Mouse (Mus musculus): ENCODE measurements around the gene Sytl3. TPM values are rescaled to one million over a fixed set of nuclear protein-coding genes. Genes with fewer than 3 reads are reported as not detected.

Gene Sytl3
- polyA plus RNA-seq, 1 experiment from 2014 or later = 0.07 TPM

DNA sequence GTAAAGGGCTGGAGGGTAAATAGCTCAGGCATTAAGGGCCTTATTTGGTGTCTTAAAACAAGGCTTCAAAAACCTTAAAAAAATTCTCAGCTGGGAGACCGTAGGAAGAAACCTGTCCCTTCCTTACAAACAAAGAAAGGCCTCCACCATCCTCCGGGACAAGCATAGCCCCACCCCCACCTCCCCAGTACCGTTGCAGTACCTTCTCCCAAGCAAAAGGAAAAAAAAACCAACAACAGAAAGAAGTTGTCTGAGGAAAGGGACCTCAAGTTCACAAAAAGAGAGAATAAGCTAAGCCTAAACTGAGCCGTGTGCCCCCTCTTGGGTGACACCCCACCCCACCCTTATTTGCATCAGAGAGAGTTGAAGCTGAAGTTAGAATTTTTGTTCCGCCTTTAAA, 117.7 kb downstream of the Sytl3 start:
- H3K36me3 ChIP-seq = no peaks in the 10 kb centered on the region
- 30% methylated on average over 5 of the region's 5 CpGs for WGBS
- H3K27me3 ChIP-seq (ENCODE audit: low read depth, poor library complexity, severe bottlenecking) = peaks cover 26% of the 10 kb centered on the region
- peaks cover 67% of the 10 kb centered on the region for H3K4me1 ChIP-seq
- H3K4me3 ChIP-seq = no peak overlapping the region
- DNase-seq (ENCODE audit: low spot score) = no peak
- H3K27ac ChIP-seq (replicated peaks) = peak overlapping the region; percentile 57; the same call in 1 of the 2 replicates
- no peaks in the 10 kb centered on the region for H3K9me3 ChIP-seq (replicated peaks)

DNA sequence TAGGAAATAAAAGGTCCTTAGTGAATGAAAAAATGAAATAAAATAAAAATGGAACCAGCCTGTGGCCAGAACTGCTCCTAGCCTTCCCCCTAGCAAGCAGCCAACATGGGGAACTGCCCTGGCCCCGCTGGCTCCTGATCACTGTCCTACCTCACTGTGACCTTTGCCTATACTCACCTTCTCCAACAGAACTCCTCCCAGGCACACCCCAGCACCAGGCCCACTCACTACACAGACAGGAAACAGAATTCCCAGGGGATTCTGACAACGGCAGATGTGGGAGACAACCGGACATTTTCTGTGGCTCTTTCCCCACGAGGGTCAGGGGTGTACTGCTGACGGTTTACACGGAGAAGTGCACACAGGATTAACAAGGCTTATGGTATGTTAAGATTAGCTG, 118.2 kb downstream of the Sytl3 start:
- H3K27ac ChIP-seq (replicated peaks) = peak overlapping the region; percentile 57; the same call in 1 of the 2 replicates

DNA sequence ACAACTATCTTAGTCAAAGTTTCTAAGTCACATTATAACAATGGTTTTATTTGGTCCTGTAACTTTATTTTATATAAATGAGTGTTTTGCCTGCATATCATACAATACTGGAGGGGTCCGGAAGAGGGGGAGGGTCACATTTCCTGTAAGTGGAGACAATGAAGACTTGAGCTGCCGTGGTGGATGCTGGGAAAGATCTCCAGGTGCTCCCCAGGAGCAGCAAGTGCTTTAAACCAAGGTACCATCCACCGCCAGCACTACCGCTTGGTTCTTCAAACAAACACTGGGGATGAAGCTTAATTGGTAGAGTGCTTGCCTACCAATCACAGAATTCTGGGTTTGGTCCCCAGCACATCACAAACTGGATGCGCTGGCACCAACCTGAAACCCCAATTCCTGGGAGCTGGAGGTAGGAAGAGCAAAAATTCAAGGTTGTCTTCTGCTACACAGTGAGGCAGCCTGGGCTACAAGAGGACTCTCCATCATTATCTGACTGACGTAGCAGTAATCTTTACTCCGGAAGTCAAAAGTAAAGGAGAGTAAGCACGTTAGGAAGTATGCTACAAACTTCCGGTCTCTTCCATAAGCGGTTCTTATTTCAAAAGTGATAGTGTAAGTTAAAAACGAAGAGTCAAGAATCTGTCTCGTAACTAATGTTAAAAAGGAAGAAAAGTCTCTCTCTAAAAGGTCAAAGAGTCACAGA, 118.9 kb downstream of the Sytl3 start:
- H3K36me3 ChIP-seq = no peaks in the 10 kb centered on the region
- H3K4me1 ChIP-seq = peaks cover 73% of the 10 kb centered on the region
- WGBS = 72% methylated on average over 12 of the region's 12 CpGs
- H3K27ac ChIP-seq (replicated peaks) = no peak overlapping the region
- no peak for DNase-seq (ENCODE audit: low spot score)
- no peaks in the 10 kb centered on the region for H3K9me3 ChIP-seq (replicated peaks)
- peak overlapping the region; percentile 58; the same call in 1 of the 2 replicates for H3K4me3 ChIP-seq
- peaks cover 36% of the 10 kb centered on the region for H3K27me3 ChIP-seq (ENCODE audit: low read depth, poor library complexity, severe bottlenecking)

More for the DNA sequence above, 118.2 kb downstream of the Sytl3 start:
- no peaks in the 10 kb centered on the region for H3K36me3 ChIP-seq
- H3K4me1 ChIP-seq = peaks cover 68% of the 10 kb centered on the region
- no peak for DNase-seq (ENCODE audit: low spot score)
- no peak overlapping the region for H3K4me3 ChIP-seq
- no peaks in the 10 kb centered on the region for H3K9me3 ChIP-seq (replicated peaks)
- H3K27me3 ChIP-seq (ENCODE audit: low read depth, poor library complexity, severe bottlenecking) = peaks cover 31% of the 10 kb centered on the region
- WGBS = 78% methylated on average over 6 of the region's 6 CpGs

DNA sequence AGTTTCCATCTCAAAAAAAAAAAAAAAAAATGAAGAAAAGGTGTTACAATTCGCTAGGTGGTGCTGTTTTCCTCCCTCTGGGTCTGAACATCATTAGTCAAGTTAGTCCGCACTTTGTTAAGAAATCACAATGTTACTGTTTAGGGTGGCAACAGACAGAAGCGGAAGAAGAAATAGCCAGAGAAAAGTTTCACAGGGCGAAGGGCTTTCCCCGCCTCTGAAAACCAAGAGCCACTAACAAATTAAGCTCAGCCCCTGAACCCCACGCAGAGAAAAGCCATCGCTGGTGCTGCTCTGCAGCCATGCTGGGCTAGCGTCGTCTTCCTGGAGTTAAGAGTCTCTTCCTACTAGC, 119.4 kb downstream of the Sytl3 start:
- H3K4me1 ChIP-seq = peaks cover 78% of the 10 kb centered on the region
- no peaks in the 10 kb centered on the region for H3K9me3 ChIP-seq (replicated peaks)
- H3K27me3 ChIP-seq (ENCODE audit: low read depth, poor library complexity, severe bottlenecking) = peaks cover 38% of the 10 kb centered on the region
- 2% methylated on average over 9 of the region's 9 CpGs for WGBS
- H3K36me3 ChIP-seq = no peaks in the 10 kb centered on the region
- DNase-seq (ENCODE audit: low spot score) = peak; percentile 52
- peak overlapping the region; percentile 58 for H3K4me3 ChIP-seq
- peak overlapping the region; percentile 73 for H3K27ac ChIP-seq (replicated peaks)

DNA sequence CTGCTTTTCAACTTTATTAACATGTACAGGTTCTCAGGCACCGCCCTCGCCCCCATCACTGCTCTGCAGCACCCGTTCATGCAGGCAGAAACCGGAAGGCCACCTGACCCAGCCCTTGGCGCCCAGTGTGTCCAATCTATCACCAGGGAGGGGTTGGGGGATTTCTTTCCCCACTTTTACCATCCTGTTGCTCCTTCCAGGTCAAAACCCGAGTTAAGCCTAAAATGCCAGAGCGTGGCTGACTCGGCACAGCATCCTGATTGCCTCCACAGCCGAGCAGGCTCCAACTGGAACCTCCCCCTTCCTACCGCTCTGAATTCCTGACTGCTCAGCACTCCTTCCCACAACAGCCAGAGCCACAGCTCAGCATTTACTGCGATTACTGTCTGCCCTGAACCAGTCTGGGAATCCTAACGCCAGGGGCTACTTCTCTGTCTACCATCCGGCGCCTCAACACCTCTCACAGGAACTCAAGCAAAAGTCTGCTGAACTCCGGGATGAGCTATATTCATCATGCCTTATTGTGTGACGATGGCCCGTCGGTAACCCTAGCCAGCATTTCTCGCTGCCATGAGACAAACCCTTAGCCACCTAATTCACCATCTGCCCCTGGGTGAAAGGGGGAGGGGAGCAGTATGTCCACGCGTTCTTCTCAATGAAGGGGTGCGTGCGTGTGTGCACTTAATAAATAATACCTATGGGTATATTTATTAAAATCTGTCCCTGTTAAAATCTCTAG, 120.0 kb downstream of the Sytl3 start:
- Histone ChIP-seq H3K4me1 (peaks cover 84% of the 10 kb centered on the region), H3K4me3 (peak overlapping the region; percentile 58), H3K36me3 (no peaks in the 10 kb centered on the region), H3K9me3 (replicated peaks) (no peaks in the 10 kb centered on the region), H3K27ac (replicated peaks) (peak overlapping the region; percentile 73), H3K27me3 (ENCODE audit: low read depth, poor library complexity, severe bottlenecking) (peaks cover 44% of the 10 kb centered on the region)
- 10% methylated on average over 23 of the region's 23 CpGs for WGBS
- peak; percentile 69 for DNase-seq (ENCODE audit: low spot score)

DNA sequence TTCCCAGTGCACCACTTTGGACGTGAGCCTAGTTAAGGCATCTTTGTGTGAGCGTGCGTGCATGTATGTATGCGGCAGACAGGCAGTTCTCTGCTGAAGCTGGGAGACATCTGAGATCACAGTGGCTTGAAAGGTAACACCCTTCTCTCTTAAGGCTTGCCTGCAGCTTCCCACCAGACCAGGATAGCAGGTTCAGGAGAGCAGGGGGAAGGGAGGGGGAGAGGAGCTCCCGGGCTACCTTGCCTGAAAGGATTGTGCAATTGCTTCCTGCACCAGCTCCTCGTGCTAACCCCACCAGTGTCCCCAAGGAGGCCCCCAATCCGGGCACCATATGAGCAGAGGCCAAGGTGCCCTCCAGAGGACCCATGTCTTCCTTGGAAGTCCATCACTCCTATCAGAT, 120.7 kb downstream of the Sytl3 start:
- Histone ChIP-seq H3K9me3 (replicated peaks) (no peaks in the 10 kb centered on the region), H3K4me3 (peak overlapping the region; percentile 58), H3K4me1 (peaks cover 84% of the 10 kb centered on the region), H3K36me3 (no peaks in the 10 kb centered on the region), H3K27me3 (ENCODE audit: low read depth, poor library complexity, severe bottlenecking) (peaks cover 51% of the 10 kb centered on the region), H3K27ac (replicated peaks) (no peak overlapping the region)
- WGBS = 37% methylated on average over 7 of the region's 7 CpGs
- no peak for DNase-seq (ENCODE audit: low spot score)

DNA sequence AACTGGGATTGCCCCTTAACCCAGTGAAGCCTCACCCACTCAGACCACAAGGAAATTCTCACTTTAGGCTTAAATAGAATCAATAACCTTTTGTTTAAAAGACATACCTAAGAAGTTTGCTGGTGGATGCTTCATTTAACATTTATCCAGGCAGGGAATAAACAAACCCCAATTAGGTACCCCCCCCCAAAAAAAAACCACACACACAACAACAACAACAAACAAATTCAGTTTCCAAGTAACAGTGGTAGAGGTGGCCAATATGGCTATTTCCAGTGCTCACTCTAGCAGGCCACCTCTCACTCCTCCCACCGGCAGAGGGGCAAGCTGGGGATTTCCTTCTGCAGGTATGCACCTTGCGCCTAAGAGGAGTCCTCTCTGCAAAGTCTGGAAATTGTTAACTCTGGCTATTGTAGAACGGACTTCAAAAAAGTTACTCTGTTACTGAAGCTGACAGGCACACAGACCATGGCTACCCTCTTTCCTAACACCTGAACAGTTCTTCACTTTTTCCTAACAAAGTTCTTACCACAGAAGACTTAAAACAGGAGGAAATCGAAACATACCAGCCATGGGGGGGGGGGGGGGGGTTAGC, 121.7 kb downstream of the Sytl3 start:
- no peak for DNase-seq (ENCODE audit: low spot score)
- H3K36me3 ChIP-seq = no peaks in the 10 kb centered on the region
- peaks cover 78% of the 10 kb centered on the region for H3K4me1 ChIP-seq
- H3K4me3 ChIP-seq = peak overlapping the region; percentile 89; the same call in 1 of the 2 replicates
- H3K27me3 ChIP-seq (ENCODE audit: low read depth, poor library complexity, severe bottlenecking) = peaks cover 59% of the 10 kb centered on the region
- WGBS = 57% methylated on average over 4 of the region's 4 CpGs
- H3K27ac ChIP-seq (replicated peaks) = no peak overlapping the region
- H3K9me3 ChIP-seq (replicated peaks) = no peaks in the 10 kb centered on the region

DNA sequence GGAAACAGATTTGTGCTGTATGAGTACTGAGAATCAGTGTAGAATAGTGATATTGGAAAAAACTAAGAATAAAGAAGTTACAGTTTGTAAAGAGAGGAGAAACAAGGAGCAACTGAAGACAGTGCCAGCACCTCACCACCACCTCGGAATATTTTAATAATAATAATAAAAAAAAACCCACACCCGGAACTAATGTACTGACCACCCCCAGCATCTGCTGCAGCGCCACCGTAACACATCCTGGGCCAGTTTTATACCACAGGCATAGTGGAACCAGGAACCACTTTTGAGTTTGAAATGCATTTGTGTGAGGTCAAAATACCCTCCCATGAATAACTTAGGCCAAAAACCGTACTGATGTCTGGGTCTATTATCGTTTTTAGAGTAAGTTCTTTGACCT, 122.4 kb downstream of the Sytl3 start:
- peaks cover 60% of the 10 kb centered on the region for H3K27me3 ChIP-seq (ENCODE audit: low read depth, poor library complexity, severe bottlenecking)
- no peak for DNase-seq (ENCODE audit: low spot score)
- H3K4me1 ChIP-seq = peaks cover 72% of the 10 kb centered on the region
- 56% methylated on average over 6 of the region's 6 CpGs for WGBS
- no peak overlapping the region for H3K27ac ChIP-seq (replicated peaks)
- H3K4me3 ChIP-seq = peak overlapping the region; percentile 89
- H3K9me3 ChIP-seq (replicated peaks) = no peaks in the 10 kb centered on the region
- no peaks in the 10 kb centered on the region for H3K36me3 ChIP-seq

DNA sequence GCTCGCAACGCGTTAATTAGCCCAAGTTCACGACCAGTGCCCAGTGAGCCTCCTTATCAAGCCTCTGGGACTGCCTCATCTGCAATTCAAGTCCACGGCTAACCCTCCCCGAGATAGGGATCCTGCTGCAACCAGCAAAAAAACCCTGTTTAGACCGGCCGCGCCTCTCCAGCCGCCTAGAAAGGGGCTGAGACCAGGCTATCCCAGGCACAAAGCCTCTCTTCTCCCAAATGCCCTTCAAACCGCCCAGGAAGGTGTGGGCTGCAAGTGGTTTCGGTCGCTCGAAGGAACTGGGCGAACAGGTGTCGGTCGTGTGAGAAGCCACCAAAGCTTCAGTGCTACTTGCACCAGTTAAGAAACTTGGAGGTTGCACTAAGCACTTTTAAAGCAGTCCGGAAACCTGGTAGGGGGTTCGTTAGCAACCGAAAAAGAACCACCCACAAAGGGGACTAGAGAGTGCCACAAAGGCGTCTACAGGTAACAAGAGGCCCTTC, 123.2 kb downstream of the Sytl3 start:
- Histone ChIP-seq H3K4me1 (peaks cover 63% of the 10 kb centered on the region), H3K9me3 (replicated peaks) (no peaks in the 10 kb centered on the region), H3K27me3 (ENCODE audit: low read depth, poor library complexity, severe bottlenecking) (peaks cover 60% of the 10 kb centered on the region), H3K27ac (replicated peaks) (peak overlapping the region; percentile 94), H3K36me3 (no peaks in the 10 kb centered on the region), H3K4me3 (peak overlapping the region; percentile 89)
- DNase-seq (ENCODE audit: low spot score) = peak; percentile 61
- WGBS = 2% methylated on average over 21 of the region's 21 CpGs

DNA sequence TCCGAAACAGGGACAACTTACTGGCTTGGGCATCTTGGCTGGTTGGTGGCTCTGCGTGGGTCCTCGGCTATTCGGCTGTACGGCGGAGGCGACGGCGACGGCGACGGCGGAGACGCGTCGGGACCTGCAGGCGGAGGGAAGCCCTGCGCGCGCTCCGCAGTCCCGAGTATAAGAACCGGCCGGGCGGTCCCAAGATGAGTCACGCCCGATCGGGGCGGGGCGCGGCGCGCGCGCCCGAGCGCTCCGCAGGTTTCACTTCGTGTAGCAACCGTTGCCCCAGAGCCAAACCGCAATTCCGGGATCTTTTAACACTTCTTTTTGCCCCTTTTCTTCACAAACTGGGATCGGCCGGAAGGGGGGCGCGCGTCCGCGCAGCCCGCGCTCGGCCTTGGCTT, 123.7 kb downstream of the Sytl3 start, which contains the start of gene Ezr:
TSS of gene Ezr (minus strand) at position 174 of the 395 bp plus-strand sequence.
- Histone ChIP-seq H3K27me3 (ENCODE audit: low read depth, poor library complexity, severe bottlenecking) (peaks cover 60% of the 10 kb centered on the region), H3K27ac (replicated peaks) (peak within 1 kb of the TSS; percentile 94), H3K36me3 (no peaks in the 10 kb centered on the region), H3K4me1 (peaks cover 59% of the 10 kb centered on the region), H3K4me3 (peak within 1 kb of the TSS; percentile 89), H3K9me3 (replicated peaks) (no peaks in the 10 kb centered on the region)
- WGBS = under 1% methylated on average over 52 of the region's 52 CpGs
- peak; percentile 82 for DNase-seq (ENCODE audit: low spot score)

DNA sequence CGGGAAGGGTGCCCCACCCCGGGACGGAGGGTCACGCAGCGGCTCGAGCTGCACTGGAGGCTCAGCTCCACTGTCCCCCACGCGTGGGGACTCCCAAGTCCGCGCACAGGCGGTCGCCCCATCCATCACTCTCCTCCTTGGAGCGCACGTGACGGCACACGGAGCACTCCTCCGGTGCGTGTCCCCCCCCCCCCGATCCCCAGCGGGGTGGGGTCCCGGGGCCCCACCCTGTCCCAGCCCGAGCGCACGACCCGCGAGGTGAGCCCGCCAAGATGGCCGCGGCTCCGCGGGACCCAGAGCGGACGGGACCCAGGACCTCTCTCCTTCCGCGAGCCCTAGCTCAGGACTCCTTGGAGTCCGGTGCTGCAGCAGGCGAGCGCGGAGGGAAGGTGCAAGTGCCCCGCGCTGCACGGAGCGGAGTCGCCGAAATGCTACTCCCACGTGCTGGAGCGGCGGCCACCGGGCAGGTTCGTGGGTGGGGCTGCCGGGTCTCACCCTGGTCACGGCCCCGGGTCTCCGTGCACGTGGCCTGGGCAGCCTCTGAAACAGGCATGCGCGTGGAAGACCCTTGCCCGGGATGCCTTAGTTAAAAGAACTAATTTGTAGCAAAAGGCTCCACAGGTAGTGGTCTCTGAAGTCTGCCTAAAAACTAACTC, 124.2 kb downstream of the Sytl3 start:
- peak; percentile 74 for DNase-seq (ENCODE audit: low spot score)
- Histone ChIP-seq H3K36me3 (no peaks in the 10 kb centered on the region), H3K4me3 (peak overlapping the region; percentile 89), H3K4me1 (peaks cover 55% of the 10 kb centered on the region), H3K27ac (replicated peaks) (peak overlapping the region; percentile 94), H3K9me3 (replicated peaks) (no peaks in the 10 kb centered on the region), H3K27me3 (ENCODE audit: low read depth, poor library complexity, severe bottlenecking) (peaks cover 60% of the 10 kb centered on the region)
- under 1% methylated on average over 57 of the region's 58 CpGs for WGBS

DNA sequence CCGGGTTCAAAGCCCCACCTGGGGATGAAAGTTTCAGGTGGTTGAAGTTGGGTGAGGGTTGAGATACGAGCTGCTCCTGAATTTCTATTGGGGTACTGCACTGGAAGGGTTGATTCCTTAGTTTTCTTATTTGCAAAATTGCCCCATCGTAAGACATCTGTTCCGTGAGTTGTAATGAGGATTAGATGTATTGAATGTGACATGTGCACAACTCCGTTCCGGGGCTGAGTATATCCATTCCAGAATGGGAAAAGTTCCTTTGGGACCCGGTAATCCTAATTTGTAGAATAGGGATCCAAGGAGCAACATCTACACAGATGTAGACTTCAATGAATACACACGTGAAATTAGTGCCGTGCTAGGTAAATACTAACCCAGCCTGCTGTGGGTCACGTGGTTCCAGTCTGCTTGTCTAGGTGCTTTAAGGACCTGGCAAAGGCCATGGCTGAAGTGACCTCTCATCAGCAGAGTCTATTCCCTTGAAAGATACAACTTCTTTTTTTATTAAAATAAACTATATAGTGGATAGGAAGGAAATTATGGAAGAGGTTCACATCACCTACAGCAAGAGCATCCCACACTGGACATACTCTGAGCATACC, 125.0 kb downstream of the Sytl3 start:
- Histone ChIP-seq H3K9me3 (replicated peaks) (no peaks in the 10 kb centered on the region), H3K4me3 (peak overlapping the region; percentile 89), H3K27me3 (ENCODE audit: low read depth, poor library complexity, severe bottlenecking) (peaks cover 60% of the 10 kb centered on the region), H3K4me1 (peaks cover 49% of the 10 kb centered on the region), H3K27ac (replicated peaks) (peak overlapping the region; percentile 94; the same call in 1 of the 2 replicates), H3K36me3 (no peaks in the 10 kb centered on the region)
- 51% methylated on average over 10 of the region's 10 CpGs for whole genome bisulfite sequencing
- DNase-seq (ENCODE audit: low spot score) = no peak
